Mouse (Mus musculus) E14TG2a.4 (cell line): ENCODE results near the gene P4htm.

Experiments
- CTCF ChIP-seq: conservative IDR thresholded peaks from 2 replicates; pipeline ENCODE4 v1.5.1; 2014; ENCODE audit warnings: low read length
- NANOG ChIP-seq: IDR thresholded peaks from 2 replicates; pipeline ENCODE4 v1.6.1; 2014; ENCODE audit warnings: borderline replicate concordance, low read length, mixed read lengths
- POU5F1 ChIP-seq: IDR thresholded peaks from 2 replicates; pipeline ENCODE4 v1.6.1; 2014; ENCODE audit warnings: low read length, borderline replicate concordance

GRCm38 (mm10) chr9:108611488-108611887, 14.0 kb upstream of the P4htm start:
- no peak for TF ChIP-seq CTCF
- TF ChIP-seq POU5F1: no peak
- no peak for TF ChIP-seq NANOG
